Mouse (Mus musculus) R1 (cell line): ENCODE results near the gene Prune1.

ENCODE experiments used
- DNase-seq: peaks from one replicate; pipeline ENCODE4 v3.0.0-alpha.2; 2018; ENCODE audit warnings: low read depth, low spot score

Gene Prune1

DNA sequence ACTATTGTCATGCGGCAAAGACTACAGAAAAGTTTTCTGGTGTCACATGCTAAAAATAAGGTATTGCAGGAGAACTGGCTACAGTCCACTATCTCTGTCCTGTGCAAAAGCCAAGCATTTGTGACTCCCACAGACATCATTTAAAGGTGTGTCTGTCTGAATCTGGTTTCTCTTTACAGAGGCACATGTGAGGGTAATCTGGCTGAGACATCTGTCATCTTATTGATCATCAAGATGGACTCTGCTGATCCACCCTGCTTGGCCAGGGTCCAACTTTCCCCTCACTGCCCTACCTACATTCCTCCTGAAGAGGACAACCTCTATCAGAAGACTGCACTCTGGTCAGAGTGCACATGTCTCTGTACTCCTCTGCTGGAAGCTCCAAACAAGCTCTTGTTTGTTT lies 4.7 kb downstream of the Prune1 start:
- DNase-seq, result peak; percentile 72

DNA sequence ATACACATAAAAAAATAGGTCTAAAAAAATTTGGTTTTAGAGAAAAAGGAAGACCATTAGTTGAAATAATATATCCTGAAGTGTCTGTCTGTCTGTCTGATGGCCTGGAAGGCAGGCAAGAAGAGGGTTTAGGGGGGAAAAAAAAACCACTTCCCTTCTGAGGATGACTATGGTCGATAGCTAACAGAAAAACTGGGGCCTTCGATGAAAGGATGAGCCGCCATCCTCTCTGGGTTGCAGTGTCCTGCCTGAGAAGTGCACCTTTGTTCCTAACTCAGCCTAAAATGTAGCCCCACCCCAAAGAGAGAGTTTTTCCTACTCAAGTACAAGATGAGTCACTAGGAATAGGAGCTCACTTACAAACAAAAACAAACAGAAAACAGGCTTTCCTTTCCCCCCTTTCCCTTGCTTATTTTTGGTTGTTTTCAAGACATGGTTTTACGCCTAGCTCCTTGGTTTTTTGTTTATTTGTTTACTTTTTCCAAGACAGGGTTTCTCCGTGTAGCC lies 5.4 kb downstream of the Prune1 start:
- peak; percentile 50 for DNase-seq

- peak; percentile 32 for DNase-seq
Observed at GRCm38 (mm10) chr3:95275161-95275560, 6.7 kb downstream of the Prune1 start.

DNA sequence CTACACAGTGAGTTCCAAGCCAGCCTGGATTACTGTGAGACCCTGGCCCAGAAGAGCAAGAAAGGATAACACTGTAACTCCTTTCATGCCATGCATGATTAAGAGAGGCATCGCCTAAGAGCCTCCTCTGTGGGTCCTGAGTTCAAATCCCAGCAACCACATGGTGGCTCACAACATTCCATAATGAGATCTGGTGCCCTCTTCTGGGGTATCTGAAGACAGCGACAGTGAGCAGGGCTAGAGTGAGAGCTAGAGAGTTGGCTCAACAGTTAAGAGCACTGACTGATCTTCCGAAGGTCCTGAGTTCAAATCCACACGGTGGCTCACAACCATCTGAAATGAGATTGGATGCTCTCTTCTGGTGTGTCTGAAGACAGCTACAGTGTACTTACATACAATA lies 7.4 kb downstream of the Prune1 start:
- peak; percentile 34 for DNase-seq

DNA sequence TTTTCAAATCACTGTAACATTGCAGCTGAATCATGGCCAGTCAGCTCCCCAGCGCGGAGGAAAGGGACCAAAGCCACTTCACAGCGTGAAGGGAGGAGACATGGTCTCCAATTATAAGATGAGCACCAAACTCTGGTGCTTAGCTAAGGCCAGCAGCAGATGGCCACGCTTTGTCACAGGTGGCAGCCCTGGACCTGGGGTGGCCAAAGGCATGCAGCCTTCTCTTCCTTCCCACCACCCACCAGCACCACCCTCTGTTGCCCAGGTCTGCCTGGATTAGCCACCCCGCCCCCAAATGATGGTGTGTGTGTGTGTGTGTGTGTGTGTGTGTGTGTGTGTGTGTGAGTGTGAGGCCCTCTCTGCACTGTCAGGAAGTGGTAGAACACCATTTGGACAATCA lies 8.4 kb downstream of the Prune1 start:
- no peak for DNase-seq

- peak; percentile 97 for DNase-seq
Observed at GRCm38 (mm10) chr3:95270766-95271364, 11.0 kb downstream of the Prune1 start.

DNA sequence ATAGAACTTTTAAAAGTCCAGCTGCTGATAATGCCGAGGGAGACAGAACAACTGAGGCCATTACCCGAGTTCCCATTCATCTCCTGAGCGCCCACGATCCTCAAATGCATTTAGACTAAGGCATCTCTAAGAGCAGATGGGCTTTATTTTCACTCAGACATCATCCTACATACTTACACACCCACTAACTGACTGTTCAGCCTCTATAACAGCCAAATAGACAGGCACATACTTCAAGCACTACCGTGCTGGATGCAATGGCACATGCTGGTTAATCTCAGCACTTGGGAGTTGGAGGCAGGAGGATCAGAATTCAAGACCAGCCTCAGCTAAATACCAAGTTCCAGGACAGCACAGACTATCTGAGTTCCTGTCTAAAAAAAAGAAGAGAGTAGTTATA lies 12.1 kb downstream of the Prune1 start:
- DNase-seq, result no peak

- no peak for DNase-seq
Observed at GRCm38 (mm10) chr3:95267855-95268254, 14.0 kb downstream of the Prune1 start.

DNA sequence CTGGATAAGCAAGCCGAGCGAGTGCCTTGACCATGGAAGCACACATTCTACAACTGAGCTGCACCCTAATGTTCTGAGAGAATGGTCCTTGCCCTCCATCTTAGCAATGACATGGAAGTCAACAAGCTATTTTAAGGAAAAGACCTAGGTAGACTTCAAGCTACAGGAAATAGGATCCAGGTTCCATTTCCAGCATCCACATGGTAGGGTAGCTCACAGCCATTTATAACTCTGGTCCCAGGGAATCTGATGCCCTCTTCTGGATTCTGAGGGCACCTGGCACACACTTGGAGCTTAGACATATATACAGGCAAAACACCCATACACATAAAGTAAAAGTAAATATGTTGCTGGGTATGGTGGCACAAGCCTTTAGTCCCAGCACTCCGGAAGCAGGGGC lies 15.8 kb downstream of the Prune1 start:
- DNase-seq, result no peak

DNA sequence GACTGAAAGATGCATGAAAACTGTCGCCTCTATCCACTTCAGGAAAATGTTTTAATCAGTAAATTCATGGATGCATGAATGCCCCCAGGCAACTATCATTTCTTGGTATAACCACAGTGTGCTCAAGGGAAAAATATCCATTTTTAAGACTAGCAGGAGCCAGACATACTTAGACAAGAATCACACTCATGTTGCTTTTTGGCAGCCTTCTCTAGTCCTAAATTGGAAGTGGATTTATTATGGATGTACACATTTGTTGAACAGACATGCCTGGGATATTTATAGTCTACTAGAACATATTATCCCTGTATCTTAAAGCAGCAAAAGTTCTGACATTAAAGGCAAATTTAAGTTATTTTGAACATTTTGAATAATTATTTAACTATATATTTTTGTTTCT lies 17.2 kb downstream of the Prune1 start:
- no peak for DNase-seq

GRCm38 (mm10) chr3:95263089-95263739 lies 18.7 kb downstream of the Prune1 start:
- peak; percentile 89 for DNase-seq

GRCm38 (mm10) chr3:95261975-95262374 lies 19.9 kb downstream of the Prune1 start:
- DNase-seq, result no peak

DNA sequence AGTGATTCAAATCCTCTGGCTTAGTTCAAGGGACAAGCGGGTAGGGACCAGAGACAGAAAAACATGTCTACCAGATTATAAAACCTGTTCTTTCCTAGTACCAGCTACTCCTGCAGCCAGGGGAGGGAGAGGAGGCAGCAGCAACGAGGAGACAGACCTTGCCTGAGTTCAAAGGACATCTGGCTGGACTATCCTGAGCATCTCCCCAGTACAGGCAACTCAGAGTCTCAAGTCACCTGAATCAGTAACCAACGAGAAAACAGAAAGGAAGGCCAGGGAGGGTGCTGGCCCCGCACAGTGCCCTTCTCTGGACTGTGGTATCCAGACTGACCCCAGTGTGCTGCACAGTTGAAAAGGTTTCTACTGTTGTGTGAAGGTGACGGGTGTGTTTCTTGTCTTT lies 24.9 kb downstream of the Prune1 start:
- no peak for DNase-seq

DNA sequence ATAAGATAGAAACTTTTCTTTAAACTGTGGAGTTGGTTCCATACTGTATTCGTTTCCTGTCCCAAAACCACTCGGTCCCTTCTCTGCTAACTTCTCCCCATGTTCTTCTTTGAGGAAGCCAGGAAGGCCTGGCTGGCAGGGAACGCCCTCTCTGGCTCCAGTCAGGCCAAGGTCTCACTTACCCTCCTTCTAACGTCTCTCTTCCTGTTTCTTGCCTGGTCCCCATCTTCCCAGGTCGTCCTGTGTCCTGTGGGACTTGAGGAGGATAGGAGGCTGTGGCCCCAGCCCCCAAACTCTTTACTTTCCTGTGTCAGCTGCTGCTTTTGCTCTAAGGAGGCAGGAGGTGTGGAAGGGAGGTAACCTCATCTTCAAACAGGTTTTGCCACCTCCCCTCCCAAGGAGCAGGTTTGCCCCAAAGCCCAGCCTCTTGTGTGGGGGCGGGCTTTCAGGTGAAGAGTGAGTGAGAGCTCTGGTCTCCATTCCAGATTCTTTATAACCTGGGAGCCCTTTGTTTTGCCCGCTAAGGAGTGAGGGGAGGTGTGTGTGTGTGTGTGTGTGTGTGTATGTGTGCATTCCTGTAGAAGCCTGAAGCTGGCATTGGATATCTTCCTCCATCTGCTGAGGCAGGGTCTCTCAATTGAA lies 31.0 kb downstream of the Prune1 start, which contains the start of gene Bnipl:
Bnipl (minus strand) TSS at position 411 of the 642 bp plus-strand sequence.
- peak; percentile 35 for DNase-seq

DNA sequence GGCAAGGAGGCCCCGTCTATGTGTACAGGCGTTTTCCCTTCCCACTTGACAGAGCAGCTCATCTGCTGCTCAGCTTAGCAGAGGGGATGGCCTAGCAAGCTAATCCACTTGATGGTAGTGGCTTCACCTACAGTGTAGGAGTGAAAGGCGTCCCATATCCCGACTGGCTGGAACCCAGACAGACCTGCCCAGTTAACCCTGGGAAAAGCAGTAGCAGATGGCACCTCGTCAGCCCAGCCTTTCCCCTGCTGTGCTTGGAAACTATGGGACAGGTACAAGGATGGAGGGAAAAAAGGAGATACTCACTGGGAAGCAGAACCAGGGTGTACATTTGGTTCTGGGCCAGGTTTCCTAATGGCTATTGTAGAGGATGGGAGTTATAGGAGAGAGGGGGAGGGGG lies 31.5 kb downstream of the Prune1 start:
- no peak for DNase-seq

GRCm38 (mm10) chr3:95247660-95248336 lies 34.1 kb downstream of the Prune1 start:
- DNase-seq, result no peak

GRCm38 (mm10) chr3:95246465-95247231 lies 35.2 kb downstream of the Prune1 start:
- DNase-seq, result no peak

- DNase-seq, result no peak
Observed at GRCm38 (mm10) chr3:95243086-95243485, 38.8 kb downstream of the Prune1 start.

DNA sequence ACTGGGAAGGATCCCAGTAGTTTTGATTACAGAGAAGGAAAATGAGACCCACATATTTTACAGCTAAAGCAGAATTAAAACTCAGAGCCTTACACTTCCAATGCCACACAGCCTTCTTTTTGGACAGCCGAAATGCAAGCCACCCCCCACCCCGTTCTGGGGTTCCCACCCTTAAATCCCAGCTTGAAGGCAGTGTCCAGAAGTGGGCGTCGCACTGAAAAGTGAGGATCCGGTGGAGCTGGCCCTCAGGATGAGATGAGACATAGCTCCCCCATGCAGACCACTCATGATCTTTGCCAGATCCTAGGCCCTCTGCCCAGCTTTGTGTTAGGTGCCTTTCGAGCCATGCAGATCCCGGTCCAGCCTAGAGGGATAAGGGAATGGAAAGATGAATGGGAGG lies 40.4 kb downstream of the Prune1 start, which contains the start of gene Gm128:
Gm128 (minus strand) TSS at position 101 of the 400 bp plus-strand sequence.
- DNase-seq, result peak; percentile 27

DNA sequence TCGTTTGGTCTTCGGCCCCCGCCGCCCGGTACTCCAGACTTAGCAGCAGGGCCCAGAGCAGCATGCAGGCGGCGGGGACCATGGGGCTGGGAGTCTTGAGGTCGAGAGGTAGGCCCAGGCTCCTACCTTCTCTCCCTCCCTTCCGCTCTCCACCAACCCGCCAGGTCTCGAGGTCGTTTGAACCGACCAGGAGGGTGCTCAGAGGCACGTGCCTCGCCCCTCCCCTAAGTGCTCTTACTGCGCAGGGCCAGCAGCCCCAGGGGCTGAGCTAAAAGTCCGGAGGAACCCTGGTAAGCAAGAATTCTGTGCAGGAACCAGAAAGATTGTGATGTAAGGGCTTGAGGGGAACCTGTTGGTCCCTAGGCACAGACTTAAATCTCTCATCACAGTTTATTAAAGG lies 41.0 kb downstream of the Prune1 start:
- DNase-seq, result peak; percentile 65

- DNase-seq, result no peak
Observed at GRCm38 (mm10) chr3:95239971-95240370, 41.9 kb downstream of the Prune1 start.
